Mouse (Mus musculus) MEL (cell line): Measurements from ENCODE around the gene Ptprr.

Experiments used
- CHD1 ChIP-seq: IDR thresholded peaks from 2 replicates; pipeline ENCODE4 v1.6.1; 2012; ENCODE audit warnings: low read depth, mild to moderate bottlenecking, inconsistent platforms, low read length, improper control_type of control experiment
- CTCF ChIP-seq, 3 experiments: IDR thresholded peaks in 2 of 3; conservative IDR thresholded peaks in 1 of 3; 2 replicates each; pipeline ENCODE4 v1.5.1; 2011 to 2012; ENCODE audit warnings: low read length in 3 of 3, low read depth in 2 of 3, mild to moderate bottlenecking in 2 of 3, improper control_type of control experiment in 1 of 3, inconsistent platforms in 1 of 3, mixed read lengths in 1 of 3, moderate library complexity in 1 of 3; ENCODE audit not compliant: control insufficient read depth in 1 of 3, insufficient read depth in 1 of 3, poor library complexity in 1 of 3, severe bottlenecking in 1 of 3
- EP300 ChIP-seq, 2 experiments: IDR thresholded peaks; 2 replicates each; pipeline ENCODE4 v1.6.1; 2011; ENCODE audit warnings: improper control_type of control experiment in 2 of 2, low read length in 2 of 2, low read depth in 1 of 2, mild to moderate bottlenecking in 1 of 2
- GATA1 ChIP-seq: IDR thresholded peaks from 2 replicates; pipeline ENCODE4 v1.6.1; 2011; ENCODE audit warnings: low read depth, low read length, improper control_type of control experiment
- MXI1 ChIP-seq: IDR thresholded peaks from 2 replicates; pipeline ENCODE4 v1.6.1; 2011; ENCODE audit warnings: mild to moderate bottlenecking, low read depth, low read length, improper control_type of control experiment
- POLR2A ChIP-seq, 2 experiments: IDR thresholded peaks; 2 replicates each; pipeline ENCODE4 v1.6.1; 2011 to 2012; ENCODE audit warnings: low read length in 2 of 2, mild to moderate bottlenecking in 2 of 2, control low read depth in 1 of 2, improper control_type of control experiment in 1 of 2, low read depth in 1 of 2, moderate library complexity in 1 of 2; ENCODE audit not compliant: control insufficient read depth in 1 of 2, insufficient read depth in 1 of 2, poor library complexity in 1 of 2
- POLR2AphosphoS5 ChIP-seq: IDR thresholded peaks from 2 replicates; pipeline ENCODE4 v1.6.1; 2012; ENCODE audit warnings: low read depth, borderline replicate concordance, mild to moderate bottlenecking, inconsistent platforms, low read length, moderate library complexity, mixed read lengths
- TAL1 ChIP-seq: IDR thresholded peaks from 2 replicates; pipeline ENCODE4 v1.6.1; 2012; ENCODE audit warnings: mild to moderate bottlenecking, inconsistent platforms, low read length, moderate library complexity, mixed read lengths
- TBP ChIP-seq: IDR thresholded peaks from 2 replicates; pipeline ENCODE4 v1.8.0; 2011; ENCODE audit warnings: low read depth, low read length, improper control_type of control experiment
- ZC3H11A ChIP-seq: IDR thresholded peaks from 2 replicates; pipeline ENCODE4 v1.6.1; 2012; ENCODE audit warnings: low read depth, mild to moderate bottlenecking, inconsistent platforms, low read length, improper control_type of control experiment

DNA sequence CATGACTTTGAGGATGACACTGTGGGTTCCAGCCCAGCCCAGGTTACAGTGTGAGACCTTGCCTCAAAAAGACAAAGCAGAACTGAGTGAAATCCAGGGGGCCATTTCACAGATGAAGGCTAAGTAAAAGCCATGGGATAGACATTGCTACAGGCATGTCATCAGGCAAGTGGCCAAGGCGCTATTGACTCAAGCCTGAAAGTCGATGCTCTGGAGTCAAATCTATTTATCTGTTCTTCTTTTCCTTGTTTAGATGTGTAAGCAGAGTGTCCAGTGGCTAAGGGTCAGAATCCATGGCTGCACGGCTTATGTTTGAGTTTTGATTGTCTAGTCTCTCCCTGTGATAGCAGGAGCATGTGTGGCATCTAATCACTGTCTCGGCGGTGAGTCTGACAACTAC is 60.6 kb downstream of the Ptprr start:
- no peak for TF ChIP-seq MXI1
- no peak for TF ChIP-seq POLR2AphosphoS5
- no peak for TF ChIP-seq GATA1
- no peak for TF ChIP-seq EP300 (IDR thresholded peaks at IDR 0.05; ENCODE audit: low read depth in 1 of 2, low read length in 2 of 2)
- no peak for TF ChIP-seq CHD1
- TF ChIP-seq CTCF (IDR thresholded peaks at IDR 0.05 in 2 of 3, conservative IDR thresholded peaks at IDR 0.05 in 1 of 3; ENCODE audit: control insufficient read depth in 1 of 3, insufficient read depth in 1 of 3, low read depth in 2 of 3, low read length in 3 of 3, poor library complexity in 1 of 3, severe bottlenecking in 1 of 3) = no peak
- no peak for TF ChIP-seq TBP
- TF ChIP-seq ZC3H11A = no peak
- TF ChIP-seq TAL1 = no peak
- no peak for TF ChIP-seq POLR2A (IDR thresholded peaks at IDR 0.05; ENCODE audit: control insufficient read depth in 1 of 2, insufficient read depth in 1 of 2, low read depth in 1 of 2, low read length in 2 of 2, poor library complexity in 1 of 2)
